Mouse (Mus musculus) midbrain, embryonic 15.5 days (tissue): ENCODE measurements at regions not wholly inside any gene's neighbourhood (a gene's known extent, or its start where the extent isn't known, plus 50 kb on each side); places are given as distances from the start of the nearest gene placed in this dataset.

ENCODE experiments used
- ATAC-seq: fragments of 200-750 bp; cut with Nextera tagmentation; replicated peaks from 2 replicates; pipeline ENCODE4 v1.8.0; 2017; ENCODE audit warnings: moderate TSS enrichment
- H3K27ac ChIP-seq: fragments of 300-500 bp; sonication (generic); 2 replicates; pipeline ENCODE4 v1.5.1; 2015; ENCODE audit warnings: mild to moderate bottlenecking, inconsistent platforms
- H3K27me3 ChIP-seq: fragments of 300-500 bp; sonication (generic); replicated peaks from 2 replicates; pipeline ENCODE4 v1.6.1; 2015; ENCODE audit warnings: inconsistent platforms
- H3K36me3 ChIP-seq: fragments of 300-500 bp; sonication (generic); replicated peaks from 2 replicates; pipeline ENCODE4 v1.6.1; 2015; ENCODE audit warnings: inconsistent platforms
- H3K4me1 ChIP-seq: fragments of 300-500 bp; sonication (generic); 2 replicates; pipeline ENCODE4 v1.6.1; 2015; ENCODE audit warnings: inconsistent platforms
- H3K4me2 ChIP-seq: fragments of 300-500 bp; sonication (generic); 2 replicates; pipeline ENCODE4 v1.6.1; 2015; ENCODE audit warnings: inconsistent platforms, mild to moderate bottlenecking, moderate library complexity
- H3K4me3 ChIP-seq: fragments of 300-500 bp; sonication (generic); 2 replicates; pipeline ENCODE4 v1.5.1; 2015; ENCODE audit warnings: mild to moderate bottlenecking, inconsistent platforms
- H3K9ac ChIP-seq: fragments of 300-500 bp; sonication (generic); 2 replicates; pipeline ENCODE4 v1.6.1; 2015; ENCODE audit warnings: mild to moderate bottlenecking, inconsistent platforms
- H3K9me3 ChIP-seq: fragments of 300-500 bp; sonication (generic); 2 replicates; pipeline ENCODE4 v1.6.1; 2016; ENCODE audit warnings: inconsistent platforms
- WGBS: fragments of 180-500 bp; shearing (Covaris S2); methylation state at CpG from one replicate; pipeline ENCODE4 v1.1.7; 2015; ENCODE audit warnings: mixed read lengths; 5-methylcytosine and 5-hydroxymethylcytosine counted together

DNA sequence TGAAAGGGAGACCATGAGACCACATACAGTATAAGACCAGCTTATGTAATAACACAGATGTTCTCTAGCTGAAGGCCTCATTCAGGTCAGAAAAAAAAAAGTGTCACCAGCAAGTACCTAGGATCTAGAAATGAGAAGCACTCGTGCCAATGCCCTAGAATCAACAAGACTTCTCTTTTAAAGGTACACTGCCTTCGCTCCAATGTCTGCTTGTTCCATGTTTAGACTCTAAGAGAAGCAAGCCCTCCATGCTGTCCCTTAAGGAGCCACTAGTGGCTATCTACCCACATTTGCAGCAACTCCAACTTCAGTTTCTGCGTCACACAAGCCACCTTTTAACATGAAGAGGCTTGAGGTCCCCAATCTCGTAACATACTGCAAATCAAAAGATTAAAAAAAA lies 185.4 kb upstream of the Mkln1 start:
- H3K9me3 ChIP-seq, result no peaks in the 10 kb centered on the region
- H3K36me3 ChIP-seq, result no peaks in the 10 kb centered on the region
- no peak overlapping the region for H3K9ac ChIP-seq
- peaks cover 13% of the 10 kb centered on the region for H3K4me1 ChIP-seq
- ATAC-seq, result no peak
- H3K27me3 ChIP-seq, result peaks cover 5% of the 10 kb centered on the region; the same call in 1 of the 2 replicates
- H3K4me3 ChIP-seq, result no peak overlapping the region
- no peak overlapping the region for H3K4me2 ChIP-seq
- 84% methylated on average over 4 of the region's 4 CpGs for WGBS
- H3K27ac ChIP-seq, result no peak overlapping the region

DNA sequence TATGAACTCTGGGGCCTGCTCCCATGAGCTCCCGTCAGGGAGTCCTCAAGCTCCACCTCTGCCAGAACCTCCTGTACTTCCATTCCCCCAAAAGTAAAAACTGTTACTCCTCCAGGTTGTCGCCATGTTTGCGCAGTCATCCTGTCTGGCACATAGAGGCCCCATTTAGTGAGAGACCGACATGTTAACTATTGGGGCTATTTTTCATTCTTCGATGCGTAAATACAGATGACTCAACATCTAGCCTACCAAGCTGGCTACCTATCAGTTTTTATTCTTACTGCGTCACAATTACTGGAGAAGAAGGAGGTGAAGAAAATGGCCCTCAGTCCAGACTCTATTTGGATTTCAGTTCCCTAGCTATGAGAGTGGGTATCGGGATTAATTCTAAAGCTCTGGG lies 182.9 kb upstream of the Mkln1 start:
- peak overlapping the region; percentile 100 for H3K4me2 ChIP-seq
- no peak overlapping the region; the same call in 1 of the 2 replicates for H3K9ac ChIP-seq
- H3K4me3 ChIP-seq, result peak overlapping the region; percentile 60
- H3K27me3 ChIP-seq, result peaks cover 21% of the 10 kb centered on the region
- ATAC-seq, result no peak
- 76% methylated on average over 8 of the region's 8 CpGs for WGBS
- no peaks in the 10 kb centered on the region for H3K9me3 ChIP-seq
- H3K4me1 ChIP-seq, result peaks cover 33% of the 10 kb centered on the region
- no peak overlapping the region for H3K27ac ChIP-seq
- H3K36me3 ChIP-seq, result no peaks in the 10 kb centered on the region

DNA sequence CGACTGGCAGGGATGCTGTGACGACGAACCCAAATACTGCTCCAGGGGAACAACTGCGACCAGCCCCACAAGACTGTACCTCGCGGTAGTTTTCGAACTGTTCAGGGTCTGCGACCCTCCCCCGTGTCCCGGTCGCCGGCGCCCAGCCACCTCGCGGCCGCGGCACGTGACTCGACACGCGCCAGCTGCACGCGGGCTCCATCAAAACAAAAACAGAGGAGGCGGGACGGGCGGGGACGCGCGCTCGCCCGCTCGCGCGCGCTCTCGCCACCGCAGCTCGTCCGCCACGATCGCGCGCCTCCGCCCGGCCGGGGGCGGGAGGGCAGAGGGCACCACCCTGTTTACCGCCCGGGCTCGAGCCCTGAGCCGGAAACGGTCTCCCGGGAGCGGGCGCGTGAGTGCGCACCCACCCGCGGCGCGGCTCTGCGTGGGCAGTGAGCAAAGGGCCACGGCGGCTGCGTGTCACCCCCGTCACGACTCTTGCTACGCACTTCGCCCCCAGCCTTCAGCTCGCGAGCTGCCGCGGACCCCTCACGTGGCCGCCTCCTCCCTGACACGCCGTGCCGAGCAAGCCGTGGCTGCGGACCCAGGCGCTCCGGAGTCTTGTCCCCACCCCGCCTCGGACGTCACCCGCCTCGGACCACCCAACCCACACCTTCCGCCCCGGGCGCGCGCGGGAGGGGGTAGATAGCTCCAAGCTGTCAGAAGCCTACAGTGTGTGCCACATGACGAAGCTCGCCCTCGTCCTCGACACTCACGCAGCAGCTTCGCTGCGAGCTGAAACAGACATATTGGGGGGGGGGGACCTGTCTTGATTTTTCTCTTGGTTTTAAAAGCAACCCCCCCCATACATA lies 182.1 kb upstream of the Mkln1 start:
- H3K27me3 ChIP-seq, result peaks cover 24% of the 10 kb centered on the region
- ATAC-seq, result peak; percentile 79
- WGBS, result under 1% methylated on average over 98 of the region's 100 CpGs

DNA sequence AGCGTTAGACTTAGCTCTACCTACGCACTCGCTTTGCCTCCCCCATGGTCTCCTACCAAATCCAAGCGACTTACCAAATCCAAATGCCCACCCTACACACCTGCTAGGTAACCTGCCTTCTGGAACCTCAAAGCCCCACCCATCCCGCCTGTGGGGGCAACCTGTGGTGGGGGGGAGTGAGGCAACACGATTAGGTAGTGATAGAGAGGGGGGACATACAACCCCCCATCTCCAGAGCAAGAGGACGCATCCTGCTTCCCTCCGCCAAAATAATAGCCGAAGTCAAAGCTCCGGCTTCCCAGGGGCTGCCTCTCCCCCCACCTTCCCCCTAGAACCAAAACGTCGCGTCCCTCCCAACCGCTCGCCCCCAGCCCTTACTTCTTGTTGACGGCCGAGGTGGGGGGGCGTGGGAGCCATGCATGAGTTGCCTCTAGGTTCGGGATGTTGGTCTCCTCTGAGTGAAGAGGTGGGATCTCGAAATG lies 181.4 kb upstream of the Mkln1 start:
- peak overlapping the region; percentile 100 for H3K4me2 ChIP-seq
- H3K4me1 ChIP-seq, result peaks cover 45% of the 10 kb centered on the region
- H3K9ac ChIP-seq, result peak overlapping the region; percentile 51
- WGBS, result 0% methylated on average over 20 of the region's 20 CpGs
- H3K4me3 ChIP-seq, result peak overlapping the region; percentile 60
- no peak overlapping the region for H3K27ac ChIP-seq
- ATAC-seq, result peak; percentile 46
- peaks cover 24% of the 10 kb centered on the region for H3K27me3 ChIP-seq
- no peaks in the 10 kb centered on the region for H3K36me3 ChIP-seq
- no peaks in the 10 kb centered on the region for H3K9me3 ChIP-seq

More for the DNA sequence above, 182.1 kb upstream of the Mkln1 start:
- Histone ChIP-seq H3K4me1 (peaks cover 41% of the 10 kb centered on the region), H3K36me3 (no peaks in the 10 kb centered on the region), H3K4me2 (peak overlapping the region; percentile 100), H3K9ac (peak overlapping the region; percentile 51), H3K4me3 (peak overlapping the region; percentile 60), H3K27ac (no peak overlapping the region), H3K9me3 (no peaks in the 10 kb centered on the region)

- H3K36me3 ChIP-seq, result no peaks in the 10 kb centered on the region
- H3K27me3 ChIP-seq, result peaks cover 24% of the 10 kb centered on the region
- H3K27ac ChIP-seq, result peak overlapping the region; percentile 14; the same call in 1 of the 2 replicates
- ATAC-seq, result no peak
- H3K9ac ChIP-seq, result peak overlapping the region; percentile 49
- peak overlapping the region; percentile 100 for H3K4me2 ChIP-seq
- WGBS, result 0% methylated on average over 23 of the region's 25 CpGs
- peak overlapping the region; percentile 60 for H3K4me3 ChIP-seq
- H3K4me1 ChIP-seq, result peaks cover 45% of the 10 kb centered on the region
- H3K9me3 ChIP-seq, result no peaks in the 10 kb centered on the region
These were observed 180.8 kb upstream of the Mkln1 start for GRCm38 (mm10) chr6:31217641-31218138.

GRCm38 (mm10) chr6:31218139-31218750 lies 180.3 kb upstream of the Mkln1 start:
- peak overlapping the region; percentile 100 for H3K4me2 ChIP-seq
- H3K4me1 ChIP-seq, result peaks cover 45% of the 10 kb centered on the region
- no peaks in the 10 kb centered on the region for H3K36me3 ChIP-seq
- H3K4me3 ChIP-seq, result peak overlapping the region; percentile 60
- H3K27ac ChIP-seq, result peak overlapping the region; percentile 30; the same call in 1 of the 2 replicates
- H3K9ac ChIP-seq, result peak overlapping the region; percentile 49
- peaks cover 24% of the 10 kb centered on the region for H3K27me3 ChIP-seq
- ATAC-seq, result peak; percentile 13; the same call in 1 of the 2 replicates
- under 1% methylated on average over 40 of the region's 40 CpGs for WGBS
- no peaks in the 10 kb centered on the region for H3K9me3 ChIP-seq

- H3K4me1 ChIP-seq, result peaks cover 45% of the 10 kb centered on the region
- H3K4me2 ChIP-seq, result peak overlapping the region; percentile 100
- no peaks in the 10 kb centered on the region for H3K36me3 ChIP-seq
- 32% methylated on average over 8 of the region's 8 CpGs for WGBS
- H3K4me3 ChIP-seq, result peak overlapping the region; percentile 60
- no peak for ATAC-seq
- peaks cover 24% of the 10 kb centered on the region for H3K27me3 ChIP-seq
- H3K27ac ChIP-seq, result no peak overlapping the region
- no peaks in the 10 kb centered on the region for H3K9me3 ChIP-seq
- peak overlapping the region; percentile 49; the same call in 1 of the 2 replicates for H3K9ac ChIP-seq
These were observed 179.7 kb upstream of the Mkln1 start for GRCm38 (mm10) chr6:31218880-31219279.

DNA sequence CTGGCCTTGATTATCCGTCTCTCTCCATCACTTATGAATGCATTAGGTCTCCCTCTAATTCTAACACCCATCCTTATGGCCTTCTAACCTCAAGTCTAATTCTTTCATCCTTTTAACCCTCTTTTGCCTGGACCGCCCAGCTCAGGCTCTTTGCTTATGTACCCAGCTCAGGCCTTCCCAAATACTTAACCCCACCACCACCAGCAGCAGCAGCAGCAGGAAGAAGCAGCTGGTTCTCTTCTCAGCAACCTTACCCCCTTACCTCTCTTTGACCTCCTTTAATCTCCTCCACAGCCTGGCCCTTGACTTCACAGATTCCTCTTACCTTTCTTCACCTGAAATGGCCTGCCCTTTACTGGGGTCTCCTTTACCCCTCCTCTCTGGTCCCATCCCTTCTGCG lies 178.8 kb upstream of the Mkln1 start:
- ATAC-seq, result no peak

GRCm38 (mm10) chr6:31220184-31220931 lies 178.2 kb upstream of the Mkln1 start:
- Histone ChIP-seq H3K27me3 (peaks cover 20% of the 10 kb centered on the region), H3K9me3 (no peaks in the 10 kb centered on the region), H3K4me1 (peaks cover 45% of the 10 kb centered on the region), H3K9ac (peak overlapping the region; percentile 36), H3K27ac (no peak overlapping the region), H3K4me2 (peak overlapping the region; percentile 66), H3K4me3 (peak overlapping the region; percentile 39), H3K36me3 (no peaks in the 10 kb centered on the region)
- WGBS, result 2% methylated on average over 30 of the region's 30 CpGs
- no peak for ATAC-seq

More for the DNA sequence above, 178.8 kb upstream of the Mkln1 start:
- Histone ChIP-seq H3K9me3 (no peaks in the 10 kb centered on the region), H3K4me1 (peaks cover 45% of the 10 kb centered on the region), H3K27me3 (peaks cover 20% of the 10 kb centered on the region), H3K36me3 (no peaks in the 10 kb centered on the region), H3K4me2 (peak overlapping the region; percentile 66), H3K4me3 (peak overlapping the region; percentile 39), H3K9ac (peak overlapping the region; percentile 36), H3K27ac (no peak overlapping the region)
- 27% methylated on average over 3 of the region's 3 CpGs for WGBS

DNA sequence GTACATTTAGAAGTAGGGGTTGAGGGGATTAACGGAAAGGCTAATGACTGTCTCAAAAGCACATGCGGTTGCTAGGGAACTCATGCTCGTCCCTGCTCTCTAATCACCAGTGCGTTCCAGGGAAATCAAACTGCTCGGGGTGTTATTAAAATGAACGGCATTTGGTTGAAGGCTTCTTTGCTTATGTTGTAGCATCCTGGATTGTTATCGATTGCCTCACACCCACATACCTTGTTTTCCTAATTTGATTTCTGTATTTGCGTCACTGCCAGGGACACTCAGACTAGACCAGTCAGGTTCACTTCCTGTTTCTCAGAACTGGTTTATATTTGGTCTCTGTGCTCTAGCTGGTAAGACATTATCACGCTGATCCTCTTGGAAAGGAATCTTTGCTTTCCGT lies 177.0 kb upstream of the Mkln1 start:
- Histone ChIP-seq H3K27me3 (peaks cover 20% of the 10 kb centered on the region), H3K9me3 (no peaks in the 10 kb centered on the region), H3K36me3 (no peaks in the 10 kb centered on the region), H3K4me2 (peak overlapping the region; percentile 43), H3K4me1 (peaks cover 45% of the 10 kb centered on the region), H3K9ac (no peak overlapping the region), H3K4me3 (0 out of 2 replicates have a peak overlapping the region, but pooled peaks have one; percentile 17), H3K27ac (peak overlapping the region; percentile 45; the same call in 1 of the 2 replicates)
- WGBS, result 11% methylated on average over 10 of the region's 10 CpGs
- ATAC-seq, result no peak

GRCm38 (mm10) chr6:31222024-31222579 lies 176.4 kb upstream of the Mkln1 start:
- no peaks in the 10 kb centered on the region for H3K9me3 ChIP-seq
- ATAC-seq, result no peak
- H3K9ac ChIP-seq, result no peak overlapping the region
- H3K4me1 ChIP-seq, result peaks cover 42% of the 10 kb centered on the region
- no peaks in the 10 kb centered on the region for H3K36me3 ChIP-seq
- peaks cover 20% of the 10 kb centered on the region for H3K27me3 ChIP-seq
- H3K27ac ChIP-seq, result no peak overlapping the region
- 70% methylated on average over 6 of the region's 6 CpGs for WGBS
- no peak overlapping the region for H3K4me2 ChIP-seq
- H3K4me3 ChIP-seq, result no peak overlapping the region
